Mouse (Mus musculus) R1 (cell line): ENCODE measurements around the gene Ppp1r13b.
A peak's percentile ranks its signal among the peaks of the same experiment; 100 is the strongest.

ENCODE experiments used
- DNase-seq: peaks from one replicate; pipeline ENCODE4 v3.0.0-alpha.2; 2018; ENCODE audit warnings: low read depth, low spot score

Ppp1r13b gene

DNA sequence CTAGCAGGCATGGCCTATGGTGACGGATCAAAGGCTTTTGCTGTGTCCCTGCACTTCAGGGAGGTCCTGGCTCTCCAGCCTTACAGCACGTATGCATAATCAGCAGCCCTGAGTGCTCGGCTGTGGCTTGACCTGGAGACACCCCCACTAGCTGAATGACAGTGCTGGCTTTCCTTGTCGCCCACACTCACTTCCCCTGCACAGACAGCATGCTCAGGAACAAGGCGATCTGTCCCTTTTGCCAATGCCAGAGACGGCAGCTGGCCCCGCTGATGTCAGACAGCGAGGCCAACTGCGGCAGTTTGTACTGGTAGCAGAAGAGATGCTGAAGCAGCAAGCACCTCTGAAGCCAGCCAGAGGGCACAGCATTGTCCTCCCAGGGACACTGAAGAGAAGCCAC, 12.1 kb upstream of the Ppp1r13b start:
- no peak for DNase-seq

DNA sequence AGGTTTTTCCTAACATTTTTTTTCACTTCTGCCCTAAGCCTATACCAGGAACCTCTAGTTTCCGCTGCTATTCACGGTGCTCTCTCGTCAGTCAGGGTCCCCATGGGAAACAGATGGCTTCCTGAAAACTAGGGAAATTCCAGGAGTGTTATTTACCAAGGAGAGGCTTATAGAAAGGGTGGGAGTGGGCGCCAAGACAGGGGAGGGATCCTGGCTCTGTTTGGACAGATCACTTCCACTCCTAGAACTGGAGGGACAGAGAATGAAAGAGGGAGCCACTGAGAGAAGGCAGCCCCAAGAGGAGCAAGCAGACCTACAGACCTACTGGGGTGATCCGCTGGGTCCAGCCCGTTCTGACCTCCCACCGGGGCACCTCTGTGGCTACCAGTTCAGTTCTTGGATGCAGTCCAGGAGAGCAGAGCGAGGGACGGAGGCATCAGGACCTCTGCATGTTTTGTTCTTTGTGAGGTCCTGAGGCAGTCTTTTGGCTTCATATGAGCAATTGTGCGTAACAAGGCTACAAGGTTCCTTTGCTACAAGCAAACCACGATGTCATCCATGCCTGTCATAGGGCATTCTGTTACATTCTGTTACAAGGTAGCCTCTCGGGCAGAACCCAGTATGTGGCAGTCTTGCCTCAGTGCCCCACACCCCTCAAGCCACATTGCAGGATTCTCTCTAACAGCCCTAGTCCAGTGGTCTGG, 8.8 kb upstream of the Ppp1r13b start:
- DNase-seq, result no peak

DNA sequence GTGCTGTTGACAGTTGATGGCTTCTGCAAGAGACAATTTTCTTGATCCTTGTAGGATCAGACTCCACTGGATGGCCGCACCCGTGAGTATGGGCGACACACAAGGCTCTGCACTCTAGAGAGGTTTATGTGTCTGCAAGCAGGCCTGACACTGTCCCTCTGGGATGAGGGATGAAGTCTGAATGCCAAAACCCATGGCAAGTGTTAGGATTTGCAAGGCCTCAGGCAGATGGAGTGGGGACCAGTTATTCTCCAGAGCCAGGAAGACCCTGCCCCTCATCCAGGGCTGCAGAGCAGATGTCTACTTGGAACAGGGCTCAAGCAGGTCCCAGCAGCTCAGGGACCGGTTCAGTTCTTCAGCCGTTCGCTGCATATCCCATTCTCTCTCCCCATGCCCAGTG, 7.9 kb upstream of the Ppp1r13b start:
- DNase-seq, result no peak

GRCm38 (mm10) chr12:111914031-111914430, 6.1 kb upstream of the Ppp1r13b start:
- DNase-seq, result peak; percentile 52

DNA sequence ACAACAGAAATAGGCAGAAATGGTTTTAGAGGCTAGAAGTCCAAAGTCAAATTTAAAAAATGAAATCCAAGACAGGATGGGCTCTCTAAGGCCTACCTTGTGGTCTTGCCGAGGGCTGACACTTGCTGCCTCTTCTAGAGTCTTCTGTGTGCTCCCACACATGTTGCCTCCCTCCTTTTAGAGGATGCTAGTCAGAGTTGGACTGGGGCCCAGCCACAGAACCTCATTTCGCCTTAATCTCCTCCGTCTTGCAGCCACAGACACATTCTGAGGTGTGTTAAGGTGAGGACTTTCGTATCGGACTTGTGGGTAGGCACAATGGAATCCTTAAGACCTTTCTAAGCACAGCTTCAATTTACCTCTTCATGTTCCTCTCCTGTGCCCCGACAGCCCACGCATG, 4.9 kb upstream of the Ppp1r13b start:
- no peak for DNase-seq

DNA sequence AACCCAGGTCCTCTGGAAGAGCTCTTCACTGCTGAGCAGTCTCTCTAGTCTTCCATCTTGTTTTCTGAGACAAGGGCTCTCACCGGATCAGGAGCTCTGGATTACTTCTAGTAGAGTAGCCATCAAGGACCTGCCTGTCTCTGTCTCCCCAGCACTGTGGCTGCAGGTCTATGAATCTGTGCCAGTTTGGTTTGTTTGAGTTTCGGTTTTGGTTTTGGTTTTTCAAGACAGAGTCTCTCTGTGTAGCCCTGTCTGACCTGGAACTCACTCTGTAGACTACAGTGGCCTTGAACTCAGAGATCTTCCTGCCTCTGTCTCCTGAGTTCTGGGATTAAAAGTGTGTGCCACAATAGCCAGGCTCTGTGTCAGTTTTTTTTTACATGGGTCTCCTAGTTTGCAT, 3.9 kb upstream of the Ppp1r13b start:
- DNase-seq, result no peak

- DNase-seq, result no peak
Measured at GRCm38 (mm10) chr12:111911171-111911760, 3.4 kb upstream of the Ppp1r13b start.

- no peak for DNase-seq
Measured at GRCm38 (mm10) chr12:111908997-111909550, 1.2 kb upstream of the Ppp1r13b start.

DNA sequence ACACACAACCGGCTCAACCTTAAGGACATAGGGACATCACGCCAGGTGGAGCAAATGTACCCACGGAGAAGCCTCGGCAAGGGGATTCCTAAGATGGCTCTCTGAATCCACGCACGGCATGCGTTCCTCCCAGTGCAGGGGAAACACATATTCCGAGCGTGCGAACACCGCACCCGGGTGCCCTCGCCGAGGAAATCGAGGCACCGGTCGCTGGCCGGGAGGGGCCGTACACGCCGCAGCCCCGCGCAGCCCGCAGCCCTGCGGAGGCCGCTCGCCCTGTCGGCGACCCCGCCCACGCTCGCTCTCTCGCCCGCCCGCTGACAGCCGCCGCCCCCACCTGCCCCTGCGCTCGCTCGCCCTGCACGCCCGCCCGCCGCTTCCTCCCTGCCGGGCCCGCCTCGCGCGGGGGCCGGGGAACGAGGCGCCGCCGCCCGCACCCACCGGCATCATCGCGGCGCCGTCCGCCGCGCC, 454 bp downstream of the Ppp1r13b start:
- peak; percentile 43 for DNase-seq

DNA sequence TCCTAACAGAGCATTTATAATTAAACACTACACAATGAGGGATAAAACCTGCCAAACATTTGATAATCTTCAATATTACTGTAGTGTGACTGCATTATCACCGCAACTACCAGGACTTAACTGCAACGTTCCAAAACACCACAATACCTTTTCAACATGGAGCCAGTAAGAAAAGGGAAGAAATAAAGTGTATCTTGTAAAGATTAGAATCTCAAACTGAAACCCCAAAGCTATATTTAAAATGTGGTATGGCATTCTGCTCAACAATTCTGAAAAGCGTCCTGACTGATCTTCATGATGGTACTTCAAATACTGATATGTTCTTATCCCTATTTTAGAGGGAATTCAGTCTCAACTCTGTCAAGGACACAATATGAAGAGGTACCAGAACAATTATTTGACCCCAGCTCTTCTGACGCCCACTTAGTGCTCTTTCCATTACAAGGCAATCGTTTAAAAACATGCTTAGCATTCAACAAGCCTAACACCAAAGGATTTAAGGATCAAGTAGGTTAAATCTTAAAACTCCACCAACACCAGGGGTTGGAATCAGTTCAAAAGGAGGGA, 1.5 kb downstream of the Ppp1r13b start:
- DNase-seq, result no peak

GRCm38 (mm10) chr12:111902488-111902887, 5.4 kb downstream of the Ppp1r13b start:
- DNase-seq, result no peak

- DNase-seq, result no peak
Measured at GRCm38 (mm10) chr12:111901105-111901875, 6.6 kb downstream of the Ppp1r13b start.

DNA sequence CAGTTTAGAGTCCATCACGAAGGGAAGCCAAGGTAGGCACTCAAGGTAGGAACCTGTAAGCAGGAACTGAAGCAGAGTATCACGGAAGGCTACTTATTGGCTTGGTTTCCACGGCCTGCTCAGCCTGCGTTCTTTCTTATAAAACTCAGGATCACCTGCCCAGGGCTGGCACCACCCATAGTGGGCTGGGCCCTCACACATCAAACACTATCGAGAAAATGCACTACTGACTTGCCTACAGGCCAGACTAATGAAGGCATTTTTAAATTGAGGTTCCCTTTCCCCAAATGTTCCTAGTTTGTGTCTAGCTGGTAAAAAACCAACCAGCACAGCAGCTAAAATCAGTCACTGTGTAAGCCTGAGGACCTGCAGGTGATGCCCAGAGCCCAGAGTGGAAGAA, 8.3 kb downstream of the Ppp1r13b start:
- DNase-seq, result no peak

DNA sequence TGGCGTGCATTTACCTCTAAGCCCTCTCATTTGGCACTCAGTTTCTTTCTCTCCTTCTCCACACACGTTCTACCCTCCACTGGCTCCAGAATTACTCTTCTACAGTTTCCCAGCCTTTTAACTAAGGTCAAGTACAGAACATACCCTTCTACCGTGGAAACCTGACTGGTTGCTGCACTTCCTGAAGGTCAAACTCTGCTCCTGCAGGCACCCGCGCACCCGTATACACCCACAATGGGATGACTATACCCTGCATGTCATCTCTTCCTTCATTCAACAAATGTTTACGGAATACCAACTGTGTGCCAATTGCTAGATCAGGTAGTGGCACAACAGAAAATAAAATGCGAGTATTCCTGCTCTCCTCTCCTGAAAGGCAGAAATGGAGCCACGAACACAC, 9.2 kb downstream of the Ppp1r13b start:
- no peak for DNase-seq

- no peak for DNase-seq
Measured at GRCm38 (mm10) chr12:111896908-111897661, 10.8 kb downstream of the Ppp1r13b start.

GRCm38 (mm10) chr12:111894082-111894481, 13.8 kb downstream of the Ppp1r13b start:
- no peak for DNase-seq

DNA sequence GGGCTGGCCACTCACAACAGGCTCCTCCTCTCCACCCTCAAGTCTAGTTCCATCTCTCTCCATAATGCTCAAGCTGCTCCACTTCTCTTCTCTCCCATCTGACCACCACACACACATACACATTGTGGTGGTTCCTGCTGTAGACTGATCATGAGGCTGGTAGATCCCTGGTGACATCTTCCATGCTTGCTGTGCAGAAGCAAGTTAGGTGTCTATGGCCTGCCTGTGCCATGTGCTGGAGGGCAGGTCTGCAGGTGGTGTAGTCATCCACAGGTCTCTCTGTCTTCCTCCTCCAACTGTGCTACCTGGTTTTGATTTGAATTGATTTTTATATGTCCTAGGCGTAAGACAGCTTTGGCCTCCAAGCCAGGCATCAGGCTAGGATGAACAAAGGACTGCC, 14.9 kb downstream of the Ppp1r13b start:
- DNase-seq, result no peak

GRCm38 (mm10) chr12:111891800-111892199, 16.1 kb downstream of the Ppp1r13b start:
- no peak for DNase-seq

- DNase-seq, result no peak
Measured at GRCm38 (mm10) chr12:111889251-111889650, 18.7 kb downstream of the Ppp1r13b start.

DNA sequence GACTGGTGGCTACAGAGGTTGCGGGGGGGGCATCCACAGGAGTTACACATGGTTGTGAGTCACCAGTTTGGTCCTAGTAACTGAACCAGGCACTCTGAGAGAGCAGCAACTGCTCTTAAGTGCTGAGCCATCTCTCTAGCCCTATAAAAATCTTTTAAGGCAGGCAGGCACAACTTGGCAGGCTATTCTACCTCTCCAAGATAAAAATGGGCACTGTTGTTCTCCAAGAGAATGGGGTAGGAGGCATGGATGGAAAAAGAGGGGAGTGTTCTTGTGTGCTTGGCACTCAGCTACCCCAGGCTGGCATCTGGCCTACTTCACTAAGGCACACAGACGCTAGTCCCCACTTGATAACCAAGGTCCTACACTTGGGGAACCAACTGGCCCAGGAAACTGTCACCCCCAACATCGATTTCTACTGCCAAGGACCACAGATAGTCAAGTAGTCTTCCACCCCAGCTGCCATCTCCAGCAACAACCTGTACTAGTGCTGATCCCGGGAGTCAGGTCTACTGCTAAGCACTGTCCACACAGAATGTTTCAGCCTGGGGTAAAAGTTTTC, 19.5 kb downstream of the Ppp1r13b start:
- DNase-seq, result no peak

- no peak for DNase-seq
Measured at GRCm38 (mm10) chr12:111887005-111887404, 20.9 kb downstream of the Ppp1r13b start.
